Mouse (Mus musculus) stomach, embryonic 14.5 days (tissue): ENCODE measurements at regions not wholly inside any gene's neighbourhood (a gene's known extent, or its start where the extent isn't known, plus 50 kb on each side); places are given as distances from the start of the nearest gene placed in this dataset.
A peak's percentile ranks its signal among the peaks of the same experiment; 100 is the strongest.

Source experiments
- ATAC-seq: fragments of 200-750 bp; cut with Nextera tagmentation; 2 replicates; pipeline ENCODE4 v1.8.0; 2017; ENCODE audit warnings: low read depth, moderate TSS enrichment; ENCODE audit not compliant: insufficient number of reproducible peaks, insufficient read depth, low FRiP score
- H3K27ac ChIP-seq: fragments of 300-500 bp; sonication (generic); 2 replicates; pipeline ENCODE4 v1.5.1; 2014; ENCODE audit warnings: mild to moderate bottlenecking, low read length, moderate library complexity, mixed read lengths
- H3K27me3 ChIP-seq: fragments of 300-500 bp; sonication (generic); 2 replicates; pipeline ENCODE4 v1.6.1; 2014; ENCODE audit warnings: low read length, control low read depth, mixed read lengths; ENCODE audit not compliant: control insufficient read depth, insufficient read depth
- H3K36me3 ChIP-seq: fragments of 300-500 bp; sonication (generic); 2 replicates; pipeline ENCODE4 v1.6.1; 2014; ENCODE audit warnings: mild to moderate bottlenecking, control low read depth, low read length, moderate library complexity, mixed read lengths; ENCODE audit not compliant: control insufficient read depth, insufficient read depth
- H3K4me1 ChIP-seq: fragments of 300-500 bp; sonication (generic); 2 replicates; pipeline ENCODE4 v1.6.1; 2014; ENCODE audit warnings: low read length, control low read depth, mixed read lengths; ENCODE audit not compliant: control insufficient read depth, insufficient read depth
- H3K4me2 ChIP-seq: fragments of 300-500 bp; sonication (generic); replicated peaks from 2 replicates; pipeline ENCODE4 v1.6.1; 2014; ENCODE audit warnings: low read depth, low read length, control low read depth
- H3K4me3 ChIP-seq: fragments of 300-500 bp; sonication (generic); 2 replicates; pipeline ENCODE4 v1.5.1; 2014; ENCODE audit warnings: low read depth, low read length, control low read depth
- H3K9ac ChIP-seq: fragments of 300-500 bp; sonication (generic); replicated peaks from 2 replicates; pipeline ENCODE4 v1.6.1; 2014; ENCODE audit warnings: low read depth, mild to moderate bottlenecking, control low read depth, low read length, moderate library complexity, mixed read lengths
- H3K9me3 ChIP-seq: fragments of 300-500 bp; sonication (generic); 2 replicates; pipeline ENCODE4 v1.6.1; 2016; ENCODE audit warnings: low read depth, low read length, control low read depth; ENCODE audit not compliant: control insufficient read depth
- whole genome bisulfite sequencing: fragments of 180-500 bp; shearing (Covaris S2); extraction: QIAGEN DNeasy Blood & Tissue Kit; methylation state at CpG from one replicate; pipeline ENCODE4 v1.1.7; 2014; 5-methylcytosine and 5-hydroxymethylcytosine counted together

GRCm38 (mm10) chr12:9999933-10000332 is 369.8 kb upstream of the Nt5c1b start:
- no peaks in the 10 kb centered on the region for H3K9me3 ChIP-seq
- no peak overlapping the region for H3K27ac ChIP-seq
- no peak overlapping the region for H3K4me3 ChIP-seq
- 54% methylated on average over 6 of the region's 6 CpGs for WGBS
- H3K27me3 ChIP-seq: no peaks in the 10 kb centered on the region
- H3K4me2 ChIP-seq: no peak overlapping the region
- no peak overlapping the region for H3K9ac ChIP-seq
- ATAC-seq: no peak
- H3K4me1 ChIP-seq: peaks cover 10% of the 10 kb centered on the region
- no peaks in the 10 kb centered on the region for H3K36me3 ChIP-seq

- Histone ChIP-seq H3K4me3 (no peak overlapping the region), H3K4me2 (no peak overlapping the region), H3K27ac (no peak overlapping the region), H3K36me3 (no peaks in the 10 kb centered on the region), H3K27me3 (no peaks in the 10 kb centered on the region), H3K4me1 (no peaks in the 10 kb centered on the region), H3K9me3 (no peaks in the 10 kb centered on the region), H3K9ac (no peak overlapping the region)
- ATAC-seq: no peak
- WGBS: 41% methylated on average over 3 of the region's 3 CpGs
Measured at GRCm38 (mm10) chr12:10008473-10008872, 361.3 kb upstream of the Nt5c1b start.

DNA sequence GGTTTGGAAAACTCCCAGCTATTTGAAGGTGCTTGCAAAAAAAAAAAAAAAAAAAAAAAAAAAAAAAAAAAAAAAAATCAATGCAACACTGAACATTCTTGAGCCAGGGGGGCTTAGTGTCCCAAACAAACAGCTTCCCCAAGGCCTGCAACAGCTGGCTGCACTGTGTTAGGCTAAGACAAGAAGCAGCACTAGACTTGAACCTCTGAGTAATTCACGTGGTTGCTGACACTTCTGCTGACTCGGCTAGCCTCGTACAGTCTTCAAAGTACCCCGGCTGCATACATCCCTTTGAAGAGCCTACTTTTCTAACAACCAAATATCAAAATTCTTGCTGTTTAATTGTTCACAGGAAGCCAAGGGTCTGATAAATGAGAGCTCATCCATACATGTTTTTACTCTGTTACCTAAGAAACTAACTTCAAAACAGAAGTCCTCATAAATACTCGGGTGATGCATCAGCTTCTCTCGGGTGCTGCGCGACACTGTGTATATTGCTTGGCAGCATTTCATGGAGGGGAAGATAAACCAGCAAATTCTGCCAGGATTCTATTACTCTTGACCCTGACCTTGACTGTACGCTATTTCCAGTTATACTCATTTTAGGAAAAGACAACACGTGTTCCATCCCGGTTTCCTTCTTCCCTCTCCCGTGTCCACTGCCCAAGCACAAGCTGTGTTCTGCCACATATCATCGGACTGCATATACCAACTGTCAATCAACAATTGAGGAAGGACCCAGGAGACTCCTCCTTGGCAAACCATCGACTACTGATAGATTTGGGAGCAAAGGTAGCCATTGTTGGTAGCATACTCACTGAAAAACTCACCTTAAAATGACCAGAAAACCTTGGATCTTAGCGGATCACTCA is 352.8 kb upstream of the Nt5c1b start:
- WGBS: 38% methylated on average over 15 of the region's 15 CpGs
- no peaks in the 10 kb centered on the region for H3K36me3 ChIP-seq
- peak; percentile 28; the same call in 1 of the 2 replicates for ATAC-seq
- no peaks in the 10 kb centered on the region for H3K9me3 ChIP-seq
- no peaks in the 10 kb centered on the region for H3K4me1 ChIP-seq
- peak overlapping the region; percentile 36; the same call in 1 of the 2 replicates for H3K27ac ChIP-seq
- H3K4me3 ChIP-seq: no peak overlapping the region
- no peak overlapping the region for H3K9ac ChIP-seq
- no peak overlapping the region; the same call in 1 of the 2 replicates for H3K4me2 ChIP-seq
- no peaks in the 10 kb centered on the region for H3K27me3 ChIP-seq

GRCm38 (mm10) chr12:10035479-10035878 is 334.3 kb upstream of the Nt5c1b start:
- Histone ChIP-seq H3K9ac (no peak overlapping the region), H3K27me3 (no peaks in the 10 kb centered on the region), H3K4me2 (no peak overlapping the region), H3K9me3 (no peaks in the 10 kb centered on the region), H3K4me1 (no peaks in the 10 kb centered on the region), H3K27ac (no peak overlapping the region), H3K36me3 (no peaks in the 10 kb centered on the region), H3K4me3 (no peak overlapping the region)
- 35% methylated on average over 8 of the region's 8 CpGs for WGBS
- ATAC-seq: no peak

GRCm38 (mm10) chr12:10062006-10062514 is 307.7 kb upstream of the Nt5c1b start:
- ATAC-seq: no peak

GRCm38 (mm10) chr12:10078341-10078740 is 291.4 kb upstream of the Nt5c1b start:
- H3K4me2 ChIP-seq: no peak overlapping the region
- H3K9me3 ChIP-seq: no peaks in the 10 kb centered on the region
- H3K4me1 ChIP-seq: no peaks in the 10 kb centered on the region
- H3K27ac ChIP-seq: peak overlapping the region; percentile 4; the same call in 1 of the 2 replicates
- no peak for ATAC-seq
- no peak overlapping the region for H3K9ac ChIP-seq
- H3K4me3 ChIP-seq: no peak overlapping the region
- H3K36me3 ChIP-seq: no peaks in the 10 kb centered on the region
- H3K27me3 ChIP-seq: no peaks in the 10 kb centered on the region
- WGBS: 38% methylated on average over 5 of the region's 5 CpGs

More at GRCm38 (mm10) chr12:10062006-10062514, 307.7 kb upstream of the Nt5c1b start:
- no peaks in the 10 kb centered on the region for H3K27me3 ChIP-seq
- no peaks in the 10 kb centered on the region for H3K9me3 ChIP-seq
- H3K36me3 ChIP-seq: no peaks in the 10 kb centered on the region
- no peak overlapping the region for H3K4me2 ChIP-seq
- H3K4me3 ChIP-seq: no peak overlapping the region
- no peaks in the 10 kb centered on the region for H3K4me1 ChIP-seq
- H3K9ac ChIP-seq: no peak overlapping the region
- WGBS: 20% methylated on average over 1 of the region's 1 CpGs
- no peak overlapping the region for H3K27ac ChIP-seq

- 52% methylated on average over 9 of the region's 9 CpGs for WGBS
- no peak overlapping the region for H3K4me2 ChIP-seq
- ATAC-seq: no peak
- H3K9ac ChIP-seq: no peak overlapping the region
- no peaks in the 10 kb centered on the region for H3K27me3 ChIP-seq
- H3K36me3 ChIP-seq: no peaks in the 10 kb centered on the region
- H3K4me3 ChIP-seq: no peak overlapping the region
- H3K9me3 ChIP-seq: no peaks in the 10 kb centered on the region
- no peaks in the 10 kb centered on the region for H3K4me1 ChIP-seq
- no peak overlapping the region for H3K27ac ChIP-seq
Measured at GRCm38 (mm10) chr12:10079482-10079881, 290.3 kb upstream of the Nt5c1b start.

DNA sequence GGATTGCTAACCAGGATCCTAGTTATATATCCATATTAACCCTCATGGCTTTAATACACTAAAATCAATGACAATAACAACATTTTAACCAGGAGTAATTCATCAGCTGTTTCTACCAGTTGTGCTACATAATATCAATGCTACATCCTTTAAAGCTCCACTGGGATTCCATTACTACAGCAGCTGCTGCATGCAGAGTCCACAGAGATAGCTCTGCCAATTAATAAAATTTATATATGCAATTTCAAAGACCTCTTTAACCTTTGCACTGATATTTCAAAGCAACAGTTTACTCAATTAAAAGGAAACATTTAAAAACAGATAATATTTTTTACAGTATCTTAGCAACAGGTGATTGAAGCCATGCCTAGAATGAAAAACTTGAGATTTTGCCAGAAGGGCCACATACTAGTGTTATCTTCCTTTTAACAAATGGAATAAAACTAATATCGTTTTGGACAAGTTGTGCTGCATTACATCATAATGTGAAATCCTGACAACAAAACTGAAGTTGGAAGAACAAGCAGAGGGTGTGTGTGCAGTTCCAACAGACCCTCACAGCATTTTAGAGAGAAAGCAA is 256.8 kb upstream of the Nt5c1b start:
- Histone ChIP-seq H3K4me3 (no peak overlapping the region), H3K9me3 (no peaks in the 10 kb centered on the region), H3K4me2 (no peak overlapping the region), H3K36me3 (no peaks in the 10 kb centered on the region), H3K27ac (no peak overlapping the region), H3K27me3 (no peaks in the 10 kb centered on the region), H3K4me1 (no peaks in the 10 kb centered on the region), H3K9ac (no peak overlapping the region)
- WGBS: 63% methylated on average over 1 of the region's 1 CpGs
- ATAC-seq: no peak
